Mouse (Mus musculus) heart, embryonic 11.5 days (tissue): ENCODE measurements at regions not wholly inside any gene's neighbourhood (a gene's known extent, or its start where the extent isn't known, plus 50 kb on each side); places are given as distances from the start of the nearest gene placed in this dataset.
"Not testable (repeated sequence)": the region's sequence is repeated elsewhere in the genome, so short reads cannot be mapped to it uniquely, and the experiment has no call there.

ENCODE experiments used
- ATAC-seq: fragments of 200-750 bp; cut with Nextera tagmentation; replicated peaks from 2 replicates; pipeline ENCODE4 v1.8.0; 2017; ENCODE audit warnings: moderate library complexity; ENCODE audit not compliant: insufficient number of reproducible peaks, low FRiP score, low TSS enrichment
- H3K27ac ChIP-seq: fragments of 300-500 bp; sonication (generic); 2 replicates; pipeline ENCODE4 v1.5.1; 2014; ENCODE audit warnings: mild to moderate bottlenecking, low read depth, low read length
- H3K27me3 ChIP-seq: fragments of 300-500 bp; sonication (generic); 2 replicates; pipeline ENCODE4 v1.6.1; 2014; ENCODE audit warnings: mild to moderate bottlenecking, low read length, mixed read lengths; ENCODE audit not compliant: control insufficient read depth, insufficient read depth
- H3K36me3 ChIP-seq: fragments of 300-500 bp; sonication (generic); 2 replicates; pipeline ENCODE4 v1.6.1; 2014; ENCODE audit warnings: mild to moderate bottlenecking, low read length, moderate library complexity, mixed read lengths; ENCODE audit not compliant: control insufficient read depth, insufficient read depth
- H3K4me1 ChIP-seq: fragments of 300-500 bp; sonication (generic); 2 replicates; pipeline ENCODE4 v1.6.1; 2014; ENCODE audit warnings: low read length; ENCODE audit not compliant: control insufficient read depth, insufficient read depth
- H3K4me2 ChIP-seq: fragments of 300-500 bp; sonication (generic); 2 replicates; pipeline ENCODE4 v1.6.1; 2014; ENCODE audit warnings: mild to moderate bottlenecking, moderate library complexity
- H3K4me3 ChIP-seq: fragments of 300-500 bp; sonication (generic); 2 replicates; pipeline ENCODE4 v1.5.1; 2014; ENCODE audit warnings: low read depth, low read length
- H3K9ac ChIP-seq: fragments of 300-500 bp; sonication (generic); 2 replicates; pipeline ENCODE4 v1.6.1; 2014; ENCODE audit warnings: mild to moderate bottlenecking, low read depth, low read length, moderate library complexity
- H3K9me3 ChIP-seq: fragments of 300-500 bp; sonication (generic); replicated peaks from 2 replicates; pipeline ENCODE4 v1.6.1; 2016; ENCODE audit warnings: low read length; ENCODE audit not compliant: control insufficient read depth
- WGBS: fragments of 180-500 bp; shearing (Covaris S2); extraction: QIAGEN DNeasy Blood & Tissue Kit; methylation state at CpG from one replicate; pipeline ENCODE4 v1.1.7; 2014; ENCODE audit not compliant: insufficient replicate concordance; 5-methylcytosine and 5-hydroxymethylcytosine counted together

DNA sequence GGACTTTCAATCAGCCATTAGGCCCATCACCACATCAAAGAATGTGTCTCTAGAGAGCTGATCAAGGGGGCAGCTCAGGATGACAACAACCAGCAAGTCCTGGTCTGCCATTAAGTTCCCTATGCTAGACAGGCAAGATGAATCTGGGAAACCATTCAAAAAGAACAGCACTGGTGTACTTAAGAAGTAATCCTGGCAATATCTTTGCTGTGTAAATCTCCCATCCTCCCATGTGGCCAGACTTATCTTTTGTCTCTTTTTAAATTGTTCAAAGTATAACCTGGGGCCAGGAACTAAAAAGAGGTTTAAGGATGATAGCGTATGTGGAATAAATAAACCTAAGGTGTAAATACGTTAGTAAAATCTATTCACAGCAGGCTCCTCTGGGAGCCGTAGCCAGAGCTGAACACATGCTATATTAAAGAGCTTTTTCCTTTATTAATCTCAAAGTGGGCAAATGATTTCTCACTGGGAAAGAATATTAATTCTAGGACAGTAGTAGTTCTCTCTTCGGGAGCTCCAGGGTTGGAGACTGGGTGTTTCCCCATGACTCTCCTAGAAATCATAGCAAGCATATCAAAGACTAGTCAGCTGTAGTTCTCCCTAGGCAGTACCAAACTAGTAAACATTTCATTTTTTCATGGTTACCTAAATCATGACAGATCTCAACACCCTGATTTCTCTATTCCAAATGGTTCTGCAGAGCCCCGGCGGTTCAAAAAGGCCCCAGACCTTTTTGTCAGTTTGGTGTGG lies 216.8 kb upstream of the Zpld1 start:
- Histone ChIP-seq H3K9ac (no peak overlapping the region), H3K4me1 (no peaks in the 10 kb centered on the region), H3K27ac (no peak overlapping the region), H3K27me3 (no peaks in the 10 kb centered on the region), H3K4me2 (no peak overlapping the region), H3K36me3 (no peaks in the 10 kb centered on the region), H3K4me3 (no peak overlapping the region), H3K9me3 (no peaks in the 10 kb centered on the region)
- 85% methylated on average over 6 of the region's 6 CpGs for WGBS
- no peak for ATAC-seq

DNA sequence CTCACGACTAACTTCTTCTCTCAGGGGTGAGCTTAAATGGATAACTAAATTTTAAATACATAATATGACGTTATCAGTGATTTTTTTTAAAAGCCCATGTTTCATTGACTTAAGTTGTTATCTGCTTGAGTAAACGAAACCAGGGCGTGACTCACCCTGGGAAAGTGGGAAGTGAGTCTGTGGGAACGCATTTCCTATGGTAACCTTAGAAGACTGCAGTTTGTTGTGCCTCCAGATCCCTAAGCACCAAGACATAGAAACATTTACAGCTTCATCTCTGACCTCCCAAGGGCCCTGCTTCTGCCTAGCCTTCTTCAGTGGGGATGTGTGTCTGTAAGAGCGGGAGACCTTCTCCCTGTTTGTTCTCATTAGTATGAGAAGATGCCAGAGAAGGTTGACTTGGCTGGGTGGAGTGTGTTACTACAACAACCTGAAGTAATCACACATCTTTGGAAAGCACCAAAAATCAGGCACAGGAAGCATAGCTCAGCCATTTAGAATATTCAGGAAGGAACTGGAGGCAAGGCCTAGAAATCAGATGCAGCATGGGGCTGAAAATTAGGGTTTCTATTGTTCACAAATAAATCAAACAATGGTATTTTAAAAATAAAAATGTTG lies 207.1 kb upstream of the Zpld1 start:
- Histone ChIP-seq H3K4me3 (no peak overlapping the region), H3K4me1 (no peaks in the 10 kb centered on the region), H3K4me2 (no peak overlapping the region), H3K36me3 (no peaks in the 10 kb centered on the region), H3K9me3 (no peaks in the 10 kb centered on the region), H3K27ac (no peak overlapping the region), H3K27me3 (no peaks in the 10 kb centered on the region), H3K9ac (no peak overlapping the region)
- ATAC-seq = no peak
- WGBS = 39% methylated on average over 6 of the region's 6 CpGs

DNA sequence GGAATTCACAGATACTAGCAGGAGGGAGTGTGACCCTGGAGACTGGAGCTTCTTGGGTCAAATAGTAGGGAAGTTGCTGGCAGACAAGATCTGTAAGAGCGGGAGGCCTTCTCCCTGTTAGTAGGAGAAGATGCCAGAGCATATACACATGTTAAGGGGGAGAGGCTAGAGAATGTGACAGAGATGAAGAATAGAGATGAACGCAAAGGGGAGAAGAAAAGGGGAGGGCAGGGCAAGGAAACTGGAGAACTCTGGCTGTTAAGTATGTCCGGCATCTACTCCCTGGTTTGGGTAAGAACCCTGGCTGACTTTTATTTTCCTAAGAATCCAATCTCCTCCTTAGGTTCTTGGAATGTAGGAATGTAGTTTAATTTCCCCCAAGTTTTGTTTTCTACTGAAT lies 206.5 kb upstream of the Zpld1 start:
- Histone ChIP-seq H3K4me2 (no peak overlapping the region), H3K4me3 (no peak overlapping the region)
- WGBS = 60% methylated on average over 3 of the region's 3 CpGs

DNA sequence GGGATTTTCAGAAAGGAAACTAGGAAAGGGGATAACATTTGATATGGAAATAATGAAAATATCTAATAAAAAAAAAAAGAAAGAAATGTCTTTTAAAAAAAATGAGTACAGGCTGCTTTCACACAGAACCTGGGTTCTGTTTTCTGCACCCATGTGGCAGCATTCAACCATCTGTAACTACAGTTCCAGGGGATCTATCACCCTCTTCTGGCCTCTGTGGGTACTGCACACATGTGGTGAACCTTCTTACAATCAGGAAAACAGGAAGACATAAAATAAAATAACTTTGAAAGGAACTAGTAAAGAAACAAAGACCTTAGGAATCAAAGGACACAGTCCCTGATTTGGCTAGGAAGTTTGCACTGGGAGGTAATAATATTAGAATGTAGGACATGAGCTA lies 205.5 kb upstream of the Zpld1 start:
- ATAC-seq = no peak

More for the DNA sequence above, 206.5 kb upstream of the Zpld1 start:
- no peak overlapping the region for H3K9ac ChIP-seq
- H3K36me3 ChIP-seq = no peaks in the 10 kb centered on the region
- no peaks in the 10 kb centered on the region for H3K27me3 ChIP-seq
- H3K27ac ChIP-seq = no peak overlapping the region
- H3K4me1 ChIP-seq = no peaks in the 10 kb centered on the region
- H3K9me3 ChIP-seq = no peaks in the 10 kb centered on the region
- no peak for ATAC-seq

DNA sequence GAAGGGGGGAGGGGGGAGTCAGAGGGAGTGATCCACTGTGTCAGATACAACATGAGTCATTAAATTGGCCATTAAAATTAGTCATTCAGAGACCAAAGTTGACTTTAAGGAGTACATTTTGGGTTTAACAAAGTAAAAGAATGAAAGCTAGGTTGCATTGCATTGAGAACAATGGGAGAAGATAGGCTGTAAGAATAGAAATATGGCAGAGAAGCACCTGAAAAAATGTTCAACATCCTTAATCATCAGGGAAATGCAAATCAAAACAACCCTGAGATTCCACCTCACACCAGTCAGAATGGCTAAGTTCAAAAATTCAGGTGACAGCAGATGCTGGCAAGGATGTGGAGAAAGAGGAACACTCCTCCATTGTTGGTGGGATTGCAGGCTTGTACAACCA lies 202.0 kb upstream of the Zpld1 start:
- not testable (repeated sequence) for H3K4me1 ChIP-seq, H3K27me3 ChIP-seq, H3K27ac ChIP-seq, H3K9me3 ChIP-seq, H3K9ac ChIP-seq, H3K36me3 ChIP-seq, ATAC-seq, H3K4me3 ChIP-seq, H3K4me2 ChIP-seq

More for the DNA sequence above, 205.5 kb upstream of the Zpld1 start:
- Histone ChIP-seq H3K27ac (no peak overlapping the region), H3K4me3 (no peak overlapping the region), H3K9ac (no peak overlapping the region), H3K27me3 (no peaks in the 10 kb centered on the region), H3K9me3 (no peaks in the 10 kb centered on the region), H3K4me1 (no peaks in the 10 kb centered on the region), H3K36me3 (no peaks in the 10 kb centered on the region), H3K4me2 (no peak overlapping the region)

DNA sequence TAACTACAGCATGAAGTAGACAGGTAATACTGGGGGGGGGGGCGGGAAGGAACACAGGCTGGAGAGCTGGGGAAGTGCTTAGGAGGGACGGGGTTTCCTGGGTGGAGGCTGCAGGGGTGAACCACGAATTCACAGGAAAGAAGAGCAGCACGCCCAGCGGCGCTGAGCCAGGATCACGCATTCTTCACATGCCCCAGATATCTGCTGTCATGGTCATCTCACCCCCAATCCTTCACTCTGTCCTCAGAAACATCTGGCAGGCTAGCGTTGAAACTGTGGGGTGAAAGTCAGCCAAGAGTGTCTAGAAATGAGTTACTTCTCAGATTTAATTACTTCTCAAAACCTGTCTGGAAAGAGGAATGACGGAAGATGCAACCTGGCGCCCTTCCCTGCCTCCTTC lies 197.3 kb upstream of the Zpld1 start:
- ATAC-seq = no peak
- H3K4me1 ChIP-seq = peaks cover 2% of the 10 kb centered on the region; the same call in 1 of the 2 replicates
- H3K9ac ChIP-seq = no peak overlapping the region
- H3K4me2 ChIP-seq = no peak overlapping the region
- 0 out of 2 replicates have a peak, but pooled peaks cover 5% of the 10 kb centered on the region for H3K9me3 ChIP-seq
- no peaks in the 10 kb centered on the region for H3K36me3 ChIP-seq
- 52% methylated on average over 10 of the region's 10 CpGs for WGBS
- H3K27ac ChIP-seq = no peak overlapping the region
- no peaks in the 10 kb centered on the region for H3K27me3 ChIP-seq
- H3K4me3 ChIP-seq = no peak overlapping the region

DNA sequence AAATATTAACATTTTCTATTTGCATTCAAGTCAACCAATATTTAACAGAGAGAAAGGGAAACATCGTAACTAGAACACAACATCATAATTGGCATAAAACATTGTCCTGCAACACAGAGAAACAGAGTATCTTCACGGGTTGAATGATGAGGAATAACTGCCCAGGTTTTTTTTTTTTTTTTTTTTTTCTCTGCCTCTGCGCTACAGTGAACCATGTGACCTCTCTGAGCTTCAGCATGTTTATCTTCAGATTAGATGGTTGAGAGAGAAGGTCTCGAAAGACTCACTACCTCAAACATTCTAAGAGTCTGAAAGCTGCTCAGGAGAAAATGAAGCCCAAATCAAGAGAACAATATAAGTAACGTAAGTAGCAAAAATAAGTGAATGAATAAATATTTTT lies 196.4 kb upstream of the Zpld1 start:
- Histone ChIP-seq H3K4me2 (no peak overlapping the region), H3K4me3 (no peak overlapping the region), H3K9ac (no peak overlapping the region), H3K4me1 (peaks cover 2% of the 10 kb centered on the region; the same call in 1 of the 2 replicates), H3K27me3 (no peaks in the 10 kb centered on the region), H3K27ac (no peak overlapping the region), H3K36me3 (no peaks in the 10 kb centered on the region), H3K9me3 (0 out of 2 replicates have a peak, but pooled peaks cover 5% of the 10 kb centered on the region)
- WGBS = 40% methylated on average over 5 of the region's 5 CpGs
- ATAC-seq = no peak

DNA sequence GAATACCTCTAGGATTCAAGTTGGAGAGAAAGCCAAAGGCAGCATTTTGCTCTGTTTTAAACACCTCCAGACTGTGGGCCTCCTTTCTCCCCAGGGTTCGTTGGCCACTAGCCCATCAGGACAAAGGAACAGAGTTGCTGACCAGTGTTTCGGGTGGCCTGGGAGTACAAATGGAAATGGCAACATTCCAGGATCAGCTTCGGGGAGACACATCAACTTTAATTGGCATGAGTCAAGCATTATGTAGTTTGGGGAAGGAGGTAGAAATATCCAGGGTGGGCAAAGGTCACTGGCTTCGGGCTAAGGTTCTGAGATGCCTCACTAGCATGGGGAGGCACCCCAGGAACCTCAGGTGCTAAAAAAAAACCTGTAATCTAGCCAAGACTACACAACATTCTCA lies 194.3 kb upstream of the Zpld1 start:
- Histone ChIP-seq H3K4me2 (no peak overlapping the region), H3K36me3 (no peaks in the 10 kb centered on the region), H3K9ac (no peak overlapping the region), H3K9me3 (0 out of 2 replicates have a peak, but pooled peaks cover 5% of the 10 kb centered on the region), H3K27ac (no peak overlapping the region), H3K4me3 (no peak overlapping the region), H3K27me3 (no peaks in the 10 kb centered on the region), H3K4me1 (peaks cover 2% of the 10 kb centered on the region; the same call in 1 of the 2 replicates)
- no peak for ATAC-seq
- WGBS = 68% methylated on average over 4 of the region's 4 CpGs

DNA sequence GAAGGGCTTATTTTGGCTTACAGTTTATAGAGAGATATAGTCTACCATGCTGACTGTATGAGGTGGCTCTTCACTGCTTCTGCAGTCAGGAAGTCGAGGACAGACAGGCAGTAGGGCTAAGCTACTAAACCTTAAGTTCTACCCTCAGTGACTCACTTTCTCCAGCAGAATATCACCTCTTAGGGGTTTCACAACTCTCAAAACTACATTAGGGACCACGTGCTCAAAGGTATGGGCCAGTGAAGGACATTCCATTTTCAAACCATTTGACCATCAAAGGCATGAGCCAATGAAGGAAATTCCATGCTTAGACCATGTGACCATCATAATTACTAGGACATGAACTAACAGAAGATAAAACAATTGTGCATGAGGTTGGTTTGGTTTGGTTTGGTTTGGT lies 186.6 kb upstream of the Zpld1 start:
- H3K4me1 ChIP-seq = no peaks in the 10 kb centered on the region
- ATAC-seq = no peak
- WGBS = 75% methylated on average over 2 of the region's 2 CpGs
- no peaks in the 10 kb centered on the region for H3K36me3 ChIP-seq
- H3K9me3 ChIP-seq = no peaks in the 10 kb centered on the region
- no peaks in the 10 kb centered on the region for H3K27me3 ChIP-seq
- H3K4me3 ChIP-seq = no peak overlapping the region
- H3K9ac ChIP-seq = no peak overlapping the region
- H3K27ac ChIP-seq = no peak overlapping the region
- no peak overlapping the region for H3K4me2 ChIP-seq
